Mouse (Mus musculus): ENCODE measurements around the gene Mapkap1. TPM values are rescaled to one million over a fixed set of nuclear protein-coding genes. Genes with fewer than 3 reads are reported as not detected.
A peak's percentile ranks its signal among the peaks of the same experiment; 100 is the strongest.

Mapkap1 gene
- polyA plus RNA-seq, 1 experiment from 2014 or later, result 108 TPM

GRCm38 (mm10) chr2:34646541-34646865, 239.9 kb downstream of the Mapkap1 start:
- H3K27me3 ChIP-seq (ENCODE audit: control insufficient read depth, insufficient read depth, low read length), result no peaks in the 10 kb centered on the region
- H3K27ac ChIP-seq (ENCODE audit: low read depth, low read length), result no peak overlapping the region
- peak overlapping the region; percentile 27; the same call in 1 of the 2 replicates for H3K4me3 ChIP-seq (ENCODE audit: low read depth, low read length)
- H3K4me1 ChIP-seq (ENCODE audit: control insufficient read depth, insufficient read depth, low read length), result 0 out of 2 replicates have a peak, but pooled peaks cover 3% of the 10 kb centered on the region
- 7% methylated on average over 5 of the region's 5 CpGs for WGBS
- no peak overlapping the region for H3K9ac ChIP-seq (ENCODE audit: low read length)
- H3K4me2 ChIP-seq (ENCODE audit: low read depth), result peak overlapping the region; percentile 49
- no peaks in the 10 kb centered on the region for H3K36me3 ChIP-seq (ENCODE audit: control insufficient read depth, insufficient read depth, low read length)
- no peaks in the 10 kb centered on the region for H3K9me3 ChIP-seq (ENCODE audit: control insufficient read depth, low read length)
- DNase-seq (ENCODE audit: low spot score), result no peak
- ATAC-seq (ENCODE audit: insufficient read depth, low FRiP score, low TSS enrichment), result no peak

- Histone ChIP-seq H3K4me3 (ENCODE audit: low read depth, low read length) (no peak overlapping the region), H3K36me3 (ENCODE audit: control insufficient read depth, insufficient read depth, low read length) (no peaks in the 10 kb centered on the region), H3K9me3 (ENCODE audit: control insufficient read depth, low read length) (no peaks in the 10 kb centered on the region), H3K4me2 (ENCODE audit: low read depth) (no peak overlapping the region), H3K27me3 (ENCODE audit: control insufficient read depth, insufficient read depth, low read length) (no peaks in the 10 kb centered on the region), H3K27ac (ENCODE audit: low read depth, low read length) (no peak overlapping the region), H3K9ac (ENCODE audit: low read length) (no peak overlapping the region), H3K4me1 (ENCODE audit: control insufficient read depth, insufficient read depth, low read length) (0 out of 2 replicates have a peak, but pooled peaks cover 3% of the 10 kb centered on the region)
- DNase-seq (ENCODE audit: low spot score) (no peak), ATAC-seq (ENCODE audit: insufficient read depth, low FRiP score, low TSS enrichment) (no peak)
- WGBS, result 81% methylated on average over 11 of the region's 11 CpGs
These were observed 240.8 kb downstream of the Mapkap1 start for GRCm38 (mm10) chr2:34647410-34647809.

- Histone ChIP-seq H3K4me1 (ENCODE audit: control insufficient read depth, insufficient read depth, low read length) (0 out of 2 replicates have a peak, but pooled peaks cover 9% of the 10 kb centered on the region), H3K27me3 (ENCODE audit: control insufficient read depth, insufficient read depth, low read length) (no peaks in the 10 kb centered on the region), H3K4me2 (ENCODE audit: low read depth) (no peak overlapping the region), H3K27ac (ENCODE audit: low read depth, low read length) (no peak overlapping the region), H3K4me3 (ENCODE audit: low read depth, low read length) (no peak overlapping the region), H3K9ac (ENCODE audit: low read length) (no peak overlapping the region), H3K36me3 (ENCODE audit: control insufficient read depth, insufficient read depth, low read length) (no peaks in the 10 kb centered on the region), H3K9me3 (ENCODE audit: control insufficient read depth, low read length) (no peaks in the 10 kb centered on the region)
- WGBS, result 34% methylated on average over 10 of the region's 10 CpGs
- ATAC-seq (ENCODE audit: insufficient read depth, low FRiP score, low TSS enrichment) (no peak), DNase-seq (ENCODE audit: low spot score) (no peak)
These were observed 261.2 kb downstream of the Mapkap1 start for GRCm38 (mm10) chr2:34667820-34668219.

GRCm38 (mm10) chr2:34668440-34669191, 262.0 kb downstream of the Mapkap1 start:
- WGBS, result 47% methylated on average over 17 of the region's 17 CpGs

GRCm38 (mm10) chr2:34669203-34669746, 262.7 kb downstream of the Mapkap1 start:
- 63% methylated on average over 8 of the region's 8 CpGs for WGBS
- Histone ChIP-seq H3K27ac (ENCODE audit: low read depth, low read length) (no peak overlapping the region), H3K4me2 (ENCODE audit: low read depth) (no peak overlapping the region), H3K9me3 (ENCODE audit: control insufficient read depth, low read length) (no peaks in the 10 kb centered on the region), H3K36me3 (ENCODE audit: control insufficient read depth, insufficient read depth, low read length) (no peaks in the 10 kb centered on the region), H3K4me1 (ENCODE audit: control insufficient read depth, insufficient read depth, low read length) (0 out of 2 replicates have a peak, but pooled peaks cover 9% of the 10 kb centered on the region), H3K27me3 (ENCODE audit: control insufficient read depth, insufficient read depth, low read length) (no peaks in the 10 kb centered on the region), H3K9ac (ENCODE audit: low read length) (no peak overlapping the region; the same call in 1 of the 2 replicates), H3K4me3 (ENCODE audit: low read depth, low read length) (no peak overlapping the region)
- no peak for DNase-seq (ENCODE audit: low spot score)
- ATAC-seq (ENCODE audit: insufficient read depth, low FRiP score, low TSS enrichment), result no peak

More at GRCm38 (mm10) chr2:34668440-34669191, 262.0 kb downstream of the Mapkap1 start:
- Histone ChIP-seq H3K27ac (ENCODE audit: low read depth, low read length) (no peak overlapping the region), H3K9ac (ENCODE audit: low read length) (no peak overlapping the region; the same call in 1 of the 2 replicates), H3K36me3 (ENCODE audit: control insufficient read depth, insufficient read depth, low read length) (no peaks in the 10 kb centered on the region), H3K4me2 (ENCODE audit: low read depth) (no peak overlapping the region), H3K9me3 (ENCODE audit: control insufficient read depth, low read length) (no peaks in the 10 kb centered on the region), H3K4me1 (ENCODE audit: control insufficient read depth, insufficient read depth, low read length) (0 out of 2 replicates have a peak, but pooled peaks cover 9% of the 10 kb centered on the region), H3K4me3 (ENCODE audit: low read depth, low read length) (no peak overlapping the region), H3K27me3 (ENCODE audit: control insufficient read depth, insufficient read depth, low read length) (no peaks in the 10 kb centered on the region)
- ATAC-seq (ENCODE audit: insufficient read depth, low FRiP score, low TSS enrichment) (no peak), DNase-seq (ENCODE audit: low spot score) (peak; percentile 20)

- 79% methylated on average over 6 of the region's 6 CpGs for WGBS
- ATAC-seq (ENCODE audit: insufficient read depth, low FRiP score, low TSS enrichment), result no peak
These were observed 263.9 kb downstream of the Mapkap1 start for GRCm38 (mm10) chr2:34670470-34670869.

GRCm38 (mm10) chr2:34671385-34672026, 264.9 kb downstream of the Mapkap1 start:
- Histone ChIP-seq H3K4me2 (ENCODE audit: low read depth) (peak overlapping the region; percentile 76), H3K4me3 (ENCODE audit: low read depth, low read length) (peak overlapping the region; percentile 38), H3K27me3 (ENCODE audit: control insufficient read depth, insufficient read depth, low read length) (no peaks in the 10 kb centered on the region), H3K36me3 (ENCODE audit: control insufficient read depth, insufficient read depth, low read length) (0 out of 2 replicates have a peak, but pooled peaks cover 2% of the 10 kb centered on the region), H3K4me1 (ENCODE audit: control insufficient read depth, insufficient read depth, low read length) (0 out of 2 replicates have a peak, but pooled peaks cover 9% of the 10 kb centered on the region), H3K9me3 (ENCODE audit: control insufficient read depth, low read length) (no peaks in the 10 kb centered on the region), H3K9ac (ENCODE audit: low read length) (peak overlapping the region; percentile 72), H3K27ac (ENCODE audit: low read depth, low read length) (peak overlapping the region; percentile 39; the same call in 1 of the 2 replicates)
- 33% methylated on average over 31 of the region's 31 CpGs for WGBS
- DNase-seq (ENCODE audit: low spot score), result peak; percentile 76
- no peak; the same call in 1 of the 2 replicates for ATAC-seq (ENCODE audit: insufficient read depth, low FRiP score, low TSS enrichment)

More at GRCm38 (mm10) chr2:34670470-34670869, 263.9 kb downstream of the Mapkap1 start:
- H3K36me3 ChIP-seq (ENCODE audit: control insufficient read depth, insufficient read depth, low read length), result no peaks in the 10 kb centered on the region
- no peak overlapping the region for H3K9ac ChIP-seq (ENCODE audit: low read length)
- H3K27me3 ChIP-seq (ENCODE audit: control insufficient read depth, insufficient read depth, low read length), result no peaks in the 10 kb centered on the region
- H3K4me2 ChIP-seq (ENCODE audit: low read depth), result no peak overlapping the region
- DNase-seq (ENCODE audit: low spot score), result no peak
- H3K9me3 ChIP-seq (ENCODE audit: control insufficient read depth, low read length), result no peaks in the 10 kb centered on the region
- 0 out of 2 replicates have a peak, but pooled peaks cover 9% of the 10 kb centered on the region for H3K4me1 ChIP-seq (ENCODE audit: control insufficient read depth, insufficient read depth, low read length)
- H3K27ac ChIP-seq (ENCODE audit: low read depth, low read length), result no peak overlapping the region
- H3K4me3 ChIP-seq (ENCODE audit: low read depth, low read length), result no peak overlapping the region

GRCm38 (mm10) chr2:34673846-34674245, 267.3 kb downstream of the Mapkap1 start:
- no peak for ATAC-seq (ENCODE audit: insufficient read depth, low FRiP score, low TSS enrichment)
- Histone ChIP-seq H3K9ac (ENCODE audit: low read length) (no peak overlapping the region), H3K27ac (ENCODE audit: low read depth, low read length) (no peak overlapping the region), H3K9me3 (ENCODE audit: control insufficient read depth, low read length) (no peaks in the 10 kb centered on the region), H3K4me2 (ENCODE audit: low read depth) (no peak overlapping the region), H3K4me3 (ENCODE audit: low read depth, low read length) (no peak overlapping the region), H3K36me3 (ENCODE audit: control insufficient read depth, insufficient read depth, low read length) (peaks cover 7% of the 10 kb centered on the region), H3K27me3 (ENCODE audit: control insufficient read depth, insufficient read depth, low read length) (no peaks in the 10 kb centered on the region), H3K4me1 (ENCODE audit: control insufficient read depth, insufficient read depth, low read length) (0 out of 2 replicates have a peak, but pooled peaks cover 2% of the 10 kb centered on the region)
- WGBS, result 89% methylated on average over 11 of the region's 11 CpGs
- DNase-seq (ENCODE audit: low spot score), result no peak

Measured in neural tube, embryonic 11.5 days (tissue).